Mouse (Mus musculus) right cerebral cortex, adult 2 months (tissue): ENCODE data around the gene Slc7a5.

Source experiments
- DNase-seq, 2 experiments: peaks; one replicate each; pipeline ENCODE4 v3.0.0; 2021 to 2022; ENCODE audit warnings: low spot score in 2 of 2

The Slc7a5 gene

GRCm38 (mm10) chr8:121936391-121936790 lies 28.9 kb upstream of the Slc7a5 start:
- no peak for DNase-seq

- peak; percentile 62 to 71 for DNase-seq
These were observed 28.1 kb upstream of the Slc7a5 start for GRCm38 (mm10) chr8:121935341-121936294.

- DNase-seq, result no peak
These were observed 27.4 kb upstream of the Slc7a5 start for GRCm38 (mm10) chr8:121934923-121935322.

- DNase-seq, result no peak
These were observed 27.0 kb upstream of the Slc7a5 start for GRCm38 (mm10) chr8:121934506-121934905.

GRCm38 (mm10) chr8:121932668-121933520 lies 25.4 kb upstream of the Slc7a5 start:
- DNase-seq, result no peak

- DNase-seq, result no peak
These were observed 24.7 kb upstream of the Slc7a5 start for GRCm38 (mm10) chr8:121932026-121932667.

- no peak for DNase-seq
These were observed 24.1 kb upstream of the Slc7a5 start for GRCm38 (mm10) chr8:121931571-121931970.

GRCm38 (mm10) chr8:121930047-121930446 lies 22.6 kb upstream of the Slc7a5 start:
- no peak for DNase-seq

- DNase-seq, result peak; percentile 44 to 59
These were observed 19.8 kb upstream of the Slc7a5 start for GRCm38 (mm10) chr8:121927316-121927715.

- DNase-seq, result no peak
These were observed 18.8 kb upstream of the Slc7a5 start for GRCm38 (mm10) chr8:121926266-121926665.

- DNase-seq, result peak; percentile 85 to 90
These were observed 18.1 kb upstream of the Slc7a5 start for GRCm38 (mm10) chr8:121925624-121926023.

GRCm38 (mm10) chr8:121924681-121925080 lies 17.2 kb upstream of the Slc7a5 start:
- DNase-seq, result no peak

- DNase-seq, result no peak
These were observed 14.6 kb upstream of the Slc7a5 start for GRCm38 (mm10) chr8:121922101-121922500.

- no peak for DNase-seq
These were observed 14.1 kb upstream of the Slc7a5 start for GRCm38 (mm10) chr8:121921582-121921981.

- no peak for DNase-seq
These were observed 12.2 kb upstream of the Slc7a5 start for GRCm38 (mm10) chr8:121919731-121920130.

GRCm38 (mm10) chr8:121919158-121919557 lies 11.7 kb upstream of the Slc7a5 start:
- no peak for DNase-seq

- DNase-seq, result no peak
These were observed 5.9 kb upstream of the Slc7a5 start for GRCm38 (mm10) chr8:121913378-121913777.

GRCm38 (mm10) chr8:121912831-121913230 lies 5.3 kb upstream of the Slc7a5 start:
- DNase-seq, result no peak

GRCm38 (mm10) chr8:121911987-121912386 lies 4.5 kb upstream of the Slc7a5 start:
- DNase-seq, result no peak

- DNase-seq, result no peak
These were observed 3.9 kb upstream of the Slc7a5 start for GRCm38 (mm10) chr8:121911400-121911799.

GRCm38 (mm10) chr8:121909663-121910062 lies 2.2 kb upstream of the Slc7a5 start:
- peak; percentile 84 to 86 for DNase-seq

GRCm38 (mm10) chr8:121909148-121909541 lies 1.7 kb upstream of the Slc7a5 start:
- DNase-seq, result no peak
